Mouse (Mus musculus): ENCODE data around the gene Fbxo31.

DNA sequence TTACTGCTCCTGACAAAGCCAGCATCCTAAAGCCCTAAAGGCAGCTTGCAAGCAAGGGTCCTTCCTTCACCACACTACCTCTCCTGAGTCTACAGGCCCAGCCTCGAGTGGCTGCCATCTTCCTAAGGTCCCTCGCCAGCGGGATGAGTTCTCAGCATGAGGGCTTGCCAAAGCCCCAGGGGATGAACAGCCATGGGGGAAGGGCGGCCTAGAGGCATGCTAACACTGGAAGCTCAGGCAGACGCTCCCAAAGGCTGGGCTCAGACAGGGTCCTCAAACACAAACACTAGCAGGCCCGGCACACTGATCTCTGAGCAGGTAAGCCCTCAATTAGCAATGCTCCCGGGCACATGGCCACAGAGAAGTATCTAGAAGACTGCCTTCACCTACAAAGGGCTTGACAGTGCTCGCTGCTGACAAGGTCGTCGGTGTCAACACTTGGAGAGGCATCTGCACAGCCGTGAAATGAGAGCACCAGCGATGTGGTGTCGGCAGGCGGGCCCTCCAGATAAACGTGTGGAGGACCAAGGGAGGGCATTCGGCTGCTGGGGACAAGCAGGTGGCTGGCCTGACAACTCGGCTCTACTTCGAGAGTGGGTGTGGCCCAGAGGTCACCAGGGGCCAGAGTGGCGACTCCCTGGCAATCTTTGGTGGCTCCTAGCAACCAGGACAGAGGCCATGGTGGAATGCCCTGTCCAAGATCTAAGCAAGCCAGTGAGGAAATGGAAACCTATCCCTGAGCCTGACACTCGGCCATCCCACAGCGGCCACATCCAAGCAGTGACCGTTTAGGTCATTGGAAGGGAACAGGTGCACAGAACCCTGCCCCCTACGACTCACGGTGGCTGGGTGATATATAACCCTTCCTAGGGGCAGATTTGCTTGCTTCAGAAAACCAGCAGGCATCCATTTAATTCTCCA lies 27.3 kb downstream of the Fbxo31 start:
- TF ChIP-seq POLR2A (IDR thresholded peaks at IDR 0.05; ENCODE audit: borderline replicate concordance, extremely low read depth, insufficient read depth, insufficient read length, poor library complexity, severe bottlenecking) (no peak), CTCF (IDR thresholded peaks at IDR 0.05; ENCODE audit: borderline replicate concordance, extremely low read depth, insufficient read depth, insufficient read length) (no peak)

All from brain, embryonic 14.5 days (tissue).